In genomic region chr14:15410686-15411534, GRCm38 (mm10) we compare ENCODE assay signal across 12 mouse cellular contexts. TPM values are rescaled to one million over a fixed set of nuclear protein-coding genes. Genes with fewer than 3 reads are reported as not detected.
DNase-seq lines count a peak whose midpoint lies in the region; ATAC-seq and TF ChIP-seq lines count a peak whose summit lies in the region.
"Had no signal": no experiment of that assay in that cellular context is flagged by ENCODE, and none has a peak within 500 bp of the region (broad histone marks: within the 10 kb centered on the region; RNA-seq: fewer than 3 reads in every experiment).

No protein-coding gene starts in this region.

- no peak overlapping the region for H3K4me2 ChIP-seq in intestine, postnatal 0 days (replicated peaks; ENCODE audit: low read depth)
- H3K4me2 ChIP-seq in intestine, embryonic 16.5 days (ENCODE audit: low read depth, low read length) = no peak overlapping the region

- no peaks in the 10 kb centered on the region for H3K36me3 ChIP-seq in intestine, postnatal 0 days (ENCODE audit: control insufficient read depth, insufficient read depth)
- no peaks in the 10 kb centered on the region for H3K36me3 ChIP-seq in intestine, embryonic 16.5 days (ENCODE audit: control insufficient read depth, insufficient read depth, low read length)
- H3K36me3 ChIP-seq: embryonic facial prominence, embryonic 10.5 days had no signal

- H3K9me3 ChIP-seq in intestine, postnatal 0 days (ENCODE audit: control insufficient read depth) = no peaks in the 10 kb centered on the region
- H3K9me3 ChIP-seq in intestine, embryonic 16.5 days (ENCODE audit: control insufficient read depth, low read length) = no peaks in the 10 kb centered on the region
- H3K9me3 ChIP-seq: embryonic facial prominence, embryonic 10.5 days had no signal

- 0 out of 2 replicates have a peak, but pooled peaks have one; percentile 19 for TF ChIP-seq CTCF in intestine, postnatal 0 days (IDR thresholded peaks at IDR 0.05; ENCODE audit: low read depth)
- peak; percentile 18; the same call in 1 of the 2 replicates for TF ChIP-seq CTCF in cerebellum, adult 2 months (IDR thresholded peaks at IDR 0.05; ENCODE audit: borderline replicate concordance, insufficient read depth, low read depth, low read length)

- no peak for TF ChIP-seq POLR2A in cerebellum, adult 2 months (IDR thresholded peaks at IDR 0.05; ENCODE audit: borderline replicate concordance, insufficient read depth, low read length)

- no peak overlapping the region for H3K27ac ChIP-seq in intestine, postnatal 0 days (ENCODE audit: low read depth, low read length)
- H3K27ac ChIP-seq in intestine, embryonic 16.5 days (ENCODE audit: low read length) = no peak overlapping the region
- H3K27ac ChIP-seq in cerebellum, adult 2 months (ENCODE audit: insufficient read depth, low read length) = peak overlapping the region; percentile 85
- H3K27ac ChIP-seq: embryonic facial prominence, embryonic 10.5 days had no signal

- H3K4me3 ChIP-seq in intestine, postnatal 0 days (ENCODE audit: low read depth, low read length) = no peak overlapping the region
- no peak overlapping the region for H3K4me3 ChIP-seq in intestine, embryonic 16.5 days (ENCODE audit: low read length)
- H3K4me3 ChIP-seq in cerebellum, adult 2 months (replicated peaks; ENCODE audit: insufficient read depth, low read depth, low read length) = no peak overlapping the region
- H3K4me3 ChIP-seq: embryonic facial prominence, embryonic 10.5 days had no signal

- H3K9ac ChIP-seq in intestine, postnatal 0 days (ENCODE audit: low read depth, low read length) = no peak overlapping the region
- H3K9ac ChIP-seq in intestine, embryonic 16.5 days (ENCODE audit: low read depth, low read length) = no peak overlapping the region

- no peaks in the 10 kb centered on the region for H3K27me3 ChIP-seq in intestine, postnatal 0 days (replicated peaks; ENCODE audit: control insufficient read depth, insufficient read depth, low read length)
- H3K27me3 ChIP-seq in intestine, embryonic 16.5 days (replicated peaks; ENCODE audit: control insufficient read depth, insufficient read depth, low read length) = no peaks in the 10 kb centered on the region
- no peaks in the 10 kb centered on the region for H3K27me3 ChIP-seq in cerebellum, adult 2 months (ENCODE audit: control insufficient read depth, insufficient read depth, low read length)

- 84% methylated on average over 8 of the region's 8 CpGs for WGBS in intestine, postnatal 0 days
- WGBS in intestine, embryonic 16.5 days = 77% methylated on average over 8 of the region's 8 CpGs
- 9% methylated on average over 8 of the region's 8 CpGs for WGBS in cerebellum, adult 2 months

- no peak for ATAC-seq in intestine, postnatal 0 days
- no peak for ATAC-seq in intestine, embryonic 16.5 days
- ATAC-seq in erythroid progenitor cell, adult 5-6 weeks (replicated peaks; ENCODE audit: low FRiP score, poor library complexity, severe bottlenecking) = no peak
- ATAC-seq: hindbrain, embryonic 16.5 days had no signal

- peak; percentile 65 to 88 for DNase-seq in cerebellum, adult 2 months
- peak; percentile 21 to 49 for DNase-seq in frontal cortex, postnatal 14 days (ENCODE audit: low spot score in 2 of 2)
- DNase-seq in right cerebral cortex, adult 18-20 months = peak; percentile 81
- no peak for DNase-seq in Muller cell, postnatal 12 days (ENCODE audit: inconsistent ontology term)
- no peak for DNase-seq in kidney, adult 11 months
- DNase-seq: gastrocnemius, postnatal 10 days had no signal

- no peaks in the 10 kb centered on the region for H3K4me1 ChIP-seq in intestine, postnatal 0 days (replicated peaks; ENCODE audit: control insufficient read depth, insufficient read depth, low read length)
- H3K4me1 ChIP-seq in intestine, embryonic 16.5 days (ENCODE audit: control insufficient read depth, insufficient read depth, low read length) = no peaks in the 10 kb centered on the region
- peaks cover 45% of the 10 kb centered on the region for H3K4me1 ChIP-seq in cerebellum, adult 2 months (ENCODE audit: control insufficient read depth, insufficient read depth, low read length)
- H3K4me1 ChIP-seq: embryonic facial prominence, embryonic 10.5 days had no signal

RNA-seq across cellular contexts. Expression of gene Lrrc3b, which starts 27.9 kb away (rescaled TPM):
- 1.4 and 1.9 TPM in 2 replicates for polyA plus RNA-seq in intestine, postnatal 0 days (2015; fragmentation: Nextera tagmentation; extraction: Ambion mirVana)
- polyA plus RNA-seq in intestine, embryonic 16.5 days (2015; fragmentation: Nextera tagmentation; extraction: Ambion mirVana) = 2.2 and 3.3 TPM in 2 replicates
- polyA plus RNA-seq in cerebellum, adult 2 months (2012; rRNA removed) = 48.5 and 49.4 TPM in 2 replicates
- total RNA-seq in erythroid progenitor cell, adult 5-6 weeks (2015; ENCODE audit: low replicate concordance) = not detected in 2 replicates
- not detected in 2 replicates for total RNA-seq in erythroid progenitor cell, adult 5-6 weeks (2017; ENCODE audit: low replicate concordance)
- total RNA-seq: megakaryocyte progenitor cell, adult 5-6 weeks had no signal

Comparison
In these comparisons a context has a peak if more than half of its experiments do, and no peak if none do; other contexts are left out.
1. DNase-seq: peak in cerebellum, adult 2 months (2 of 2), frontal cortex, postnatal 14 days (2 of 2) and right cerebral cortex, adult 18-20 months (single experiment); none in Muller cell, postnatal 12 days (single experiment) and kidney, adult 11 months (single experiment).
2. RNA of gene Lrrc3b, which starts 27.9 kb away (polyA plus RNA-seq): 48.5 to 49.4 TPM in cerebellum, adult 2 months; 2.2 to 3.3 TPM in intestine, embryonic 16.5 days and 1.4 to 1.9 TPM in intestine, postnatal 0 days; every median in the first group is over 10 times any median in the second.